Mouse (Mus musculus): Measurements from ENCODE around the gene Homer2. TPM values are rescaled to one million over a fixed set of nuclear protein-coding genes. Genes with fewer than 3 reads are reported as not detected.

Gene Homer2
- polyA plus RNA-seq, 1 experiment from 2014 or later = 29.3 TPM

- ATAC-seq (ENCODE audit: low read depth) = no peak
- Histone ChIP-seq H3K27me3 (ENCODE audit: control insufficient read depth, insufficient read depth, low read depth, low read length) (no peaks in the 10 kb centered on the region), H3K9ac (ENCODE audit: low read length) (no peak overlapping the region), H3K4me1 (replicated peaks; ENCODE audit: control insufficient read depth, insufficient read depth, low read length) (peaks cover 6% of the 10 kb centered on the region), H3K27ac (ENCODE audit: low read length) (no peak overlapping the region), H3K36me3 (ENCODE audit: control insufficient read depth, insufficient read depth, low read length) (no peaks in the 10 kb centered on the region), H3K9me3 (ENCODE audit: control insufficient read depth, low read length) (no peaks in the 10 kb centered on the region), H3K4me3 (ENCODE audit: low read length) (no peak overlapping the region), H3K4me2 (ENCODE audit: low read depth, low read length) (no peak overlapping the region)
- WGBS = 47% methylated on average over 7 of the region's 7 CpGs
These were observed 141.8 kb downstream of the Homer2 start for GRCm38 (mm10) chr7:81565381-81566055.

- Histone ChIP-seq H3K36me3 (ENCODE audit: control insufficient read depth, insufficient read depth, low read length) (no peaks in the 10 kb centered on the region), H3K4me1 (replicated peaks; ENCODE audit: control insufficient read depth, insufficient read depth, low read length) (peaks cover 13% of the 10 kb centered on the region), H3K4me3 (ENCODE audit: low read length) (no peak overlapping the region), H3K27ac (ENCODE audit: low read length) (no peak overlapping the region), H3K9ac (ENCODE audit: low read length) (no peak overlapping the region), H3K27me3 (ENCODE audit: control insufficient read depth, insufficient read depth, low read depth, low read length) (no peaks in the 10 kb centered on the region), H3K9me3 (ENCODE audit: control insufficient read depth, low read length) (no peaks in the 10 kb centered on the region), H3K4me2 (ENCODE audit: low read depth, low read length) (no peak overlapping the region)
- no peak for ATAC-seq (ENCODE audit: low read depth)
- 68% methylated on average over 7 of the region's 7 CpGs for WGBS
These were observed 142.6 kb downstream of the Homer2 start for GRCm38 (mm10) chr7:81564766-81565165.

DNA sequence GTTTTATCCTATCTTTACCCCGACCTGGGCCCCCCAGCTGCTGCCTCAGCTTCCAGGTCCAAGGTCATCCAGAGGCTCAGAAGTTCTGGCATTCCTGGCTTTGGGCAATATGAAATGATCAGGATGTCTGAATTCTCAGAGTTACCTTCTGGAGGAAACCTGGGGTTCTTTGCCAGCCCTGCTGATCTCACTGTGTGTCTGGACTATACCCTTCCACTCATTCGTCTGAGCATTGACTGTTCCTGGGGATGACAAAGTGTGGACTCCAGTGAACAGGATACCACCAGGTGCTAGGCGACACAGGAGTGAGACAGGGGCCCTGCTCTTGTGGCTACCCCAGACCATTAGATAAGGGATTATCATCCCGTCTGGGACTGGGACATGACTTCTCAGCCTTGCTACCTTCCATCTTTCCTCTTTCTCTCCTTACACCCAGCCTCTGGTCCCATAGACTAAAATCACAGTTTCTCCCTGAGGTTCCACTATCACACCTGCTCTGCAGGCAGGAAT lies 143.8 kb downstream of the Homer2 start:
- Histone ChIP-seq H3K4me3 (ENCODE audit: low read length) (no peak overlapping the region), H3K27ac (ENCODE audit: low read length) (no peak overlapping the region), H3K9me3 (ENCODE audit: control insufficient read depth, low read length) (no peaks in the 10 kb centered on the region), H3K4me2 (ENCODE audit: low read depth, low read length) (no peak overlapping the region), H3K9ac (ENCODE audit: low read length) (no peak overlapping the region), H3K27me3 (ENCODE audit: control insufficient read depth, insufficient read depth, low read depth, low read length) (no peaks in the 10 kb centered on the region), H3K4me1 (replicated peaks; ENCODE audit: control insufficient read depth, insufficient read depth, low read length) (peaks cover 14% of the 10 kb centered on the region), H3K36me3 (ENCODE audit: control insufficient read depth, insufficient read depth, low read length) (no peaks in the 10 kb centered on the region)
- WGBS = 65% methylated on average over 4 of the region's 4 CpGs
- no peak for ATAC-seq (ENCODE audit: low read depth)

- Histone ChIP-seq H3K27ac (ENCODE audit: low read length) (peak overlapping the region; percentile 33; the same call in 1 of the 2 replicates), H3K36me3 (ENCODE audit: control insufficient read depth, insufficient read depth, low read length) (no peaks in the 10 kb centered on the region), H3K9me3 (ENCODE audit: control insufficient read depth, low read length) (no peaks in the 10 kb centered on the region), H3K9ac (ENCODE audit: low read length) (no peak overlapping the region), H3K4me1 (replicated peaks; ENCODE audit: control insufficient read depth, insufficient read depth, low read length) (peaks cover 19% of the 10 kb centered on the region), H3K4me3 (ENCODE audit: low read length) (no peak overlapping the region), H3K27me3 (ENCODE audit: control insufficient read depth, insufficient read depth, low read depth, low read length) (no peaks in the 10 kb centered on the region), H3K4me2 (ENCODE audit: low read depth, low read length) (no peak overlapping the region)
- ATAC-seq (ENCODE audit: low read depth) = no peak
- 62% methylated on average over 5 of the region's 5 CpGs for WGBS
These were observed 146.1 kb downstream of the Homer2 start for GRCm38 (mm10) chr7:81561211-81561610.

GRCm38 (mm10) chr7:81560101-81561049 lies 147.0 kb downstream of the Homer2 start:
- H3K4me1 ChIP-seq (replicated peaks; ENCODE audit: control insufficient read depth, insufficient read depth, low read length) = peaks cover 19% of the 10 kb centered on the region
- 0 out of 2 replicates have a peak overlapping the region, but pooled peaks have one; percentile 19 for H3K4me2 ChIP-seq (ENCODE audit: low read depth, low read length)
- H3K36me3 ChIP-seq (ENCODE audit: control insufficient read depth, insufficient read depth, low read length) = no peaks in the 10 kb centered on the region
- H3K4me3 ChIP-seq (ENCODE audit: low read length) = no peak overlapping the region
- no peaks in the 10 kb centered on the region for H3K27me3 ChIP-seq (ENCODE audit: control insufficient read depth, insufficient read depth, low read depth, low read length)
- WGBS = 41% methylated on average over 8 of the region's 8 CpGs
- peak overlapping the region; percentile 30; the same call in 1 of the 2 replicates for H3K27ac ChIP-seq (ENCODE audit: low read length)
- ATAC-seq (ENCODE audit: low read depth) = no peak
- H3K9ac ChIP-seq (ENCODE audit: low read length) = no peak overlapping the region
- H3K9me3 ChIP-seq (ENCODE audit: control insufficient read depth, low read length) = no peaks in the 10 kb centered on the region

DNA sequence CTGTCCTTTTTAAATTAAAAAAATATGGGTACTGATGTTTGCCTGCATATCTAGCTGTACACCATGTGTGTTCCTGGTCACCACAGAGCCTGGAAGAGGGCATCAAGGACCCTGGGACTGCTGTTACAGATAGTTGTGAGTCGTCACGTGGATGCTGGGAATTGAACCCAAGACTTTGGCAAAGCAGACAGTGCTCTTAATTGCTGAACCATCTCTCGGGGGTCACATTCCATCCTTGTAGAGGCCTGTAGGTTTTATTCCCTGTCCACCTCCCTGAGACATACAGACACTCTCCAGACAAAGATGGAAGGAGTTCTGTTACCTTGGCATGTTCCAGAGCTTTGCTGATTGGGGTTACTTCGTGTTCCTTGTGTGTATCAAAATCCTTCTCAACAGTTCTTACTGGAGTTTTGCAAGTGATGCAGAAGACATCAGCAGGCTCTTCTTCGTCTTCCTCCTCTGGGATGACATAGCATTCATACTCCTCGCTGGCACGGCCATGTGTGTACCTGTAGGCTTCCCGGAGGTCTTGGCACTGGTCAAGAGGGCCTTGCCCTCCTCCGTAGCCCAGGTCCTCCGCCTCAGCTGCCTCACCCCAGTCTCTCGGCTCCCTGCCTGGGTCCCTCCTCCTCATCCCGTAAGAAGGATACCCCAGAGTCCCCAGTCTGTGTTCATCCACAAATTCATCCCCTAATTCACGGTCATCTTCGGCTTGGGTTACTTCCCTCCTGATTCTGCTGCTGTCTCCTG lies 147.9 kb downstream of the Homer2 start:
- Histone ChIP-seq H3K27ac (ENCODE audit: low read length) (no peak overlapping the region), H3K4me1 (replicated peaks; ENCODE audit: control insufficient read depth, insufficient read depth, low read length) (peaks cover 19% of the 10 kb centered on the region), H3K9ac (ENCODE audit: low read length) (no peak overlapping the region), H3K4me3 (ENCODE audit: low read length) (no peak overlapping the region), H3K27me3 (ENCODE audit: control insufficient read depth, insufficient read depth, low read depth, low read length) (no peaks in the 10 kb centered on the region), H3K9me3 (ENCODE audit: control insufficient read depth, low read length) (no peaks in the 10 kb centered on the region), H3K4me2 (ENCODE audit: low read depth, low read length) (no peak overlapping the region), H3K36me3 (ENCODE audit: control insufficient read depth, insufficient read depth, low read length) (no peaks in the 10 kb centered on the region)
- 87% methylated on average over 14 of the region's 14 CpGs for WGBS
- no peak for ATAC-seq (ENCODE audit: low read depth)

GRCm38 (mm10) chr7:81557985-81558360 lies 149.4 kb downstream of the Homer2 start:
- Histone ChIP-seq H3K4me3 (ENCODE audit: low read length) (no peak overlapping the region), H3K9ac (ENCODE audit: low read length) (no peak overlapping the region), H3K9me3 (ENCODE audit: control insufficient read depth, low read length) (no peaks in the 10 kb centered on the region), H3K4me1 (replicated peaks; ENCODE audit: control insufficient read depth, insufficient read depth, low read length) (peaks cover 19% of the 10 kb centered on the region), H3K36me3 (ENCODE audit: control insufficient read depth, insufficient read depth, low read length) (no peaks in the 10 kb centered on the region), H3K4me2 (ENCODE audit: low read depth, low read length) (no peak overlapping the region), H3K27ac (ENCODE audit: low read length) (peak overlapping the region; percentile 82), H3K27me3 (ENCODE audit: control insufficient read depth, insufficient read depth, low read depth, low read length) (no peaks in the 10 kb centered on the region)
- ATAC-seq (ENCODE audit: low read depth) = no peak
- 41% methylated on average over 4 of the region's 4 CpGs for WGBS

GRCm38 (mm10) chr7:81557252-81557984 lies 149.9 kb downstream of the Homer2 start:
- Histone ChIP-seq H3K27ac (ENCODE audit: low read length) (peak overlapping the region; percentile 88), H3K4me2 (ENCODE audit: low read depth, low read length) (no peak overlapping the region), H3K9me3 (ENCODE audit: control insufficient read depth, low read length) (no peaks in the 10 kb centered on the region), H3K4me1 (replicated peaks; ENCODE audit: control insufficient read depth, insufficient read depth, low read length) (peaks cover 19% of the 10 kb centered on the region), H3K27me3 (ENCODE audit: control insufficient read depth, insufficient read depth, low read depth, low read length) (no peaks in the 10 kb centered on the region), H3K9ac (ENCODE audit: low read length) (no peak overlapping the region), H3K36me3 (ENCODE audit: control insufficient read depth, insufficient read depth, low read length) (no peaks in the 10 kb centered on the region), H3K4me3 (ENCODE audit: low read length) (no peak overlapping the region)
- 40% methylated on average over 7 of the region's 7 CpGs for WGBS
- ATAC-seq (ENCODE audit: low read depth) = peak; percentile 94

Measured in lung, embryonic 16.5 days (tissue).